Mouse (Mus musculus): ENCODE data around the gene Srp68. TPM values are rescaled to one million over a fixed set of nuclear protein-coding genes. Genes with fewer than 3 reads are reported as not detected.

Srp68 gene
- total and polyA plus RNA-seq, 2 experiments, result 19.9 to 36.3 TPM

DNA sequence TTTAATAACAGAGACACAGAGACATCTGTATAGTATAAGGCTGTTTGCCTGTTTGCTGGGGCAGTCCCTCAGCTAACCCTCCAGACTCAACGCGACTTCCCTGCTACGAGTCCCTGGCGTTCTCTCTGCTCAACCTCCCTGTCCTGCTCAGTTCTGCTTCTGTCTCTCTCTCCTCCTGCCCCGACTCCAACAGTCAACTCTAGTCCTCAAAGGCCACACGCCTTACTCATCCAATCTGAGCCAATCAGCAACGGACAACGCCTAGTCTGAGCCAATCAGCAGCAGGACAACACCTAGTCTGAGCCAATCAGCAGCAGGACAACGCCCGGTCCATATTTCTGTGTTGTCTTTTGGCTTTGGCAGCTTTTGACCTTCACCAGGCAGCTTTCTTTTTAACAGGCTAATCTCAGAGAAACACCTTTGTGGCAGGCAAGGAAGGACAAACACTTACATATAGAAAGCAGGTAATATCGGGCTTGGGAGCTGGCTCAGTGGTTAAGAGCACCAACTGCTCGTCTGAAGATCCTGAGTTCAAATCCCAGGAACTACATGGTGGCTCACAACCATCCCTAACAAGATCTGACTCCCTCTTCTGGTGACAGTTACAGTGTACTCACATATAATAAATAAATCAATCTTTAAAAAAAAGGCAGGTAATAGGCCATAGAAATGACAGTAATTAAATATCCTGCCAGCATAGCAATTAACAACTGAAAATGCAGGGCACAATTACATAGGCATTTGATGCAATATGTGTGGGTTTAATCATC lies 33.9 kb upstream of the Srp68 start:
- peaks cover 8% of the 10 kb centered on the region for H3K4me1 ChIP-seq (ENCODE audit: control insufficient read depth, insufficient read depth, low read length)
- TF ChIP-seq POLR2A (IDR thresholded peaks at IDR 0.05; ENCODE audit: extremely low read depth, insufficient read depth, low read length) (no peak), CTCF (IDR thresholded peaks at IDR 0.05; ENCODE audit: low read depth, low read length) (no peak)
- H3K27me3 ChIP-seq (ENCODE audit: control insufficient read depth, insufficient read depth, low read length), result no peaks in the 10 kb centered on the region
- H3K79me2 ChIP-seq (ENCODE audit: control insufficient read depth, insufficient read depth, low read length), result peaks cover 4% of the 10 kb centered on the region; the same call in 1 of the 2 replicates
- peaks cover 10% of the 10 kb centered on the region; the same call in 1 of the 2 replicates for H3K36me3 ChIP-seq (ENCODE audit: control insufficient read depth, insufficient read depth, low read length)
- no peak overlapping the region for H3K9ac ChIP-seq (ENCODE audit: low read depth, low read length)
- H3K4me3 ChIP-seq (ENCODE audit: insufficient read depth, low read depth, low read length), result no peak overlapping the region
- 94% methylated on average over 12 of the region's 12 CpGs for WGBS
- no peak for DNase-seq (ENCODE audit: extremely low read depth, low read depth, low spot score)
- H3K27ac ChIP-seq (replicated peaks; ENCODE audit: insufficient read depth, low read depth, low read length), result no peak overlapping the region

GRCm38 (mm10) chr11:116307019-116307725 lies 33.2 kb upstream of the Srp68 start, which contains the start of gene Exoc7:
TSS of gene Exoc7 (minus strand) at chr11:116307233.
- Histone ChIP-seq H3K9ac (ENCODE audit: low read depth, low read length) (peak within 1 kb of the TSS; percentile 87), H3K36me3 (ENCODE audit: control insufficient read depth, insufficient read depth, low read length) (peaks cover 10% of the 10 kb centered on the region; the same call in 1 of the 2 replicates), H3K4me1 (ENCODE audit: control insufficient read depth, insufficient read depth, low read length) (peaks cover 8% of the 10 kb centered on the region), H3K4me3 (ENCODE audit: insufficient read depth, low read depth, low read length) (peak within 1 kb of the TSS; percentile 93), H3K79me2 (ENCODE audit: control insufficient read depth, insufficient read depth, low read length) (peaks cover 4% of the 10 kb centered on the region; the same call in 1 of the 2 replicates), H3K27me3 (ENCODE audit: control insufficient read depth, insufficient read depth, low read length) (no peaks in the 10 kb centered on the region), H3K27ac (replicated peaks; ENCODE audit: insufficient read depth, low read depth, low read length) (peak within 1 kb of the TSS; percentile 17)
- WGBS, result 84% methylated on average over 10 of the region's 10 CpGs
- no peak for DNase-seq (ENCODE audit: extremely low read depth, low read depth, low spot score)
- TF ChIP-seq POLR2A (IDR thresholded peaks at IDR 0.05; ENCODE audit: extremely low read depth, insufficient read depth, low read length) (no peak), CTCF (IDR thresholded peaks at IDR 0.05; ENCODE audit: low read depth, low read length) (no peak)

DNA sequence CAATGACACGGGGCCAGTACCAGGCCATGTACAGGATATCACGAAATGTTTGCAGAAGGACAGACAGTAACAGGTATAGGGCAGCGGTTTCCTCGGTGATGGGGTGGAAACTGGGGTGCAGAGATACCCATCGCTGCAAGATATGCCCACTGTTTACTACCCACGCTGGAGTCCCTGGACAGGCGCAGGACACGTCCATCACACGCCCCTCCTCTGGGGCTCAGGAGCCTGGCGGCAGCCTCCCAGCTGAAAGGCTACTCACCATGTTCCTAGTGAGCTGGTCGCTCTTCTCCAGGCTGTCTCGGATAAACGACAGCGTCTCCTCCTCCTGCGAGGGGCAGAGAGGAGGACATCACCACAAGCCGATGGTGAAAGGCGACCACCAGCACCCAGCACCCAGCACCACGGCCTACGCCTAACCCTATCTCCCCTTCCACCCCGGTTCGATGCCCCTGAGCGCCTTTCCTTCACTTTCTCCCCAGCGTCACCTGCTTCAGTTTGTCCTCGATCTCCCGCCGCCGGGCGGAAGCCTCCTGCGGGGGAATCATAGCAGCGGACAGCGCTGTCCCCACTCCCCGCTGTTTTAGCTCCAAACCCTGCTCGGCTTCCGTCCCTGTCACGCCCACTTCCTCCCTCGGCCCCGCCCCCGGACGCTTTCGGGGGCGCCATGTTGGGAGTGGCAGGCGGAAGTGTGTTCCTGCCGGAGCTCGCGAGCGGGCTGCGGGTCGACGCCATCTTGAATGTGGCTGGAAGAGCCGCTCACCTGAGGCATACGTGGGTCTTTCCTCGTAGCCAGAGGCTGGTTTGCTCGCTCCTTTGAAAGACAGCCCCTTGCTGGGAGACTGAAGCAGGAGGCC lies 32.3 kb upstream of the Srp68 start:
- TF ChIP-seq CTCF (IDR thresholded peaks at IDR 0.05; ENCODE audit: low read depth, low read length) (no peak), POLR2A (IDR thresholded peaks at IDR 0.05; ENCODE audit: extremely low read depth, insufficient read depth, low read length) (0 out of 2 replicates have a peak, but pooled peaks have one; percentile 6)
- H3K4me1 ChIP-seq (ENCODE audit: control insufficient read depth, insufficient read depth, low read length), result peaks cover 8% of the 10 kb centered on the region
- peak overlapping the region; percentile 17 for H3K27ac ChIP-seq (replicated peaks; ENCODE audit: insufficient read depth, low read depth, low read length)
- peaks cover 10% of the 10 kb centered on the region; the same call in 1 of the 2 replicates for H3K36me3 ChIP-seq (ENCODE audit: control insufficient read depth, insufficient read depth, low read length)
- under 1% methylated on average over 53 of the region's 53 CpGs for WGBS
- H3K27me3 ChIP-seq (ENCODE audit: control insufficient read depth, insufficient read depth, low read length), result no peaks in the 10 kb centered on the region
- H3K4me3 ChIP-seq (ENCODE audit: insufficient read depth, low read depth, low read length), result peak overlapping the region; percentile 93
- H3K9ac ChIP-seq (ENCODE audit: low read depth, low read length), result peak overlapping the region; percentile 87
- peaks cover 4% of the 10 kb centered on the region; the same call in 1 of the 2 replicates for H3K79me2 ChIP-seq (ENCODE audit: control insufficient read depth, insufficient read depth, low read length)
- peak; percentile 75 for DNase-seq (ENCODE audit: extremely low read depth, low read depth, low spot score)

- 99% methylated on average over 2 of the region's 2 CpGs for WGBS
- TF ChIP-seq CTCF (IDR thresholded peaks at IDR 0.05; ENCODE audit: low read depth, low read length), result no peak
- TF ChIP-seq POLR2A (IDR thresholded peaks at IDR 0.05; ENCODE audit: extremely low read depth, insufficient read depth, low read length), result no peak
- no peaks in the 10 kb centered on the region for H3K27me3 ChIP-seq (ENCODE audit: control insufficient read depth, insufficient read depth, low read length)
- peaks cover 12% of the 10 kb centered on the region; the same call in 1 of the 2 replicates for H3K36me3 ChIP-seq (ENCODE audit: control insufficient read depth, insufficient read depth, low read length)
- no peak overlapping the region for H3K27ac ChIP-seq (replicated peaks; ENCODE audit: insufficient read depth, low read depth, low read length)
- peaks cover 4% of the 10 kb centered on the region; the same call in 1 of the 2 replicates for H3K79me2 ChIP-seq (ENCODE audit: control insufficient read depth, insufficient read depth, low read length)
- peaks cover 8% of the 10 kb centered on the region for H3K4me1 ChIP-seq (ENCODE audit: control insufficient read depth, insufficient read depth, low read length)
- no peak overlapping the region for H3K4me3 ChIP-seq (ENCODE audit: insufficient read depth, low read depth, low read length)
- DNase-seq (ENCODE audit: extremely low read depth, low read depth, low spot score), result no peak
- H3K9ac ChIP-seq (ENCODE audit: low read depth, low read length), result no peak overlapping the region
Observed at GRCm38 (mm10) chr11:116305423-116305822, 31.4 kb upstream of the Srp68 start.

- WGBS, result 93% methylated on average over 6 of the region's 6 CpGs
- H3K36me3 ChIP-seq (ENCODE audit: control insufficient read depth, insufficient read depth, low read length), result peaks cover 6% of the 10 kb centered on the region; the same call in 1 of the 2 replicates
- no peak overlapping the region for H3K4me3 ChIP-seq (ENCODE audit: insufficient read depth, low read depth, low read length)
- H3K9ac ChIP-seq (ENCODE audit: low read depth, low read length), result no peak overlapping the region
- no peaks in the 10 kb centered on the region for H3K27me3 ChIP-seq (ENCODE audit: control insufficient read depth, insufficient read depth, low read length)
- H3K4me1 ChIP-seq (ENCODE audit: control insufficient read depth, insufficient read depth, low read length), result no peaks in the 10 kb centered on the region
- DNase-seq (ENCODE audit: extremely low read depth, low read depth, low spot score), result no peak
- no peak for TF ChIP-seq POLR2A (IDR thresholded peaks at IDR 0.05; ENCODE audit: extremely low read depth, insufficient read depth, low read length)
- no peak for TF ChIP-seq CTCF (IDR thresholded peaks at IDR 0.05; ENCODE audit: low read depth, low read length)
- H3K79me2 ChIP-seq (ENCODE audit: control insufficient read depth, insufficient read depth, low read length), result no peaks in the 10 kb centered on the region
- H3K27ac ChIP-seq (replicated peaks; ENCODE audit: insufficient read depth, low read depth, low read length), result no peak overlapping the region
Observed at GRCm38 (mm10) chr11:116298621-116299020, 24.6 kb upstream of the Srp68 start.
